8 mouse cellular contexts compared by ENCODE assay signal in the genomic region with DNA sequence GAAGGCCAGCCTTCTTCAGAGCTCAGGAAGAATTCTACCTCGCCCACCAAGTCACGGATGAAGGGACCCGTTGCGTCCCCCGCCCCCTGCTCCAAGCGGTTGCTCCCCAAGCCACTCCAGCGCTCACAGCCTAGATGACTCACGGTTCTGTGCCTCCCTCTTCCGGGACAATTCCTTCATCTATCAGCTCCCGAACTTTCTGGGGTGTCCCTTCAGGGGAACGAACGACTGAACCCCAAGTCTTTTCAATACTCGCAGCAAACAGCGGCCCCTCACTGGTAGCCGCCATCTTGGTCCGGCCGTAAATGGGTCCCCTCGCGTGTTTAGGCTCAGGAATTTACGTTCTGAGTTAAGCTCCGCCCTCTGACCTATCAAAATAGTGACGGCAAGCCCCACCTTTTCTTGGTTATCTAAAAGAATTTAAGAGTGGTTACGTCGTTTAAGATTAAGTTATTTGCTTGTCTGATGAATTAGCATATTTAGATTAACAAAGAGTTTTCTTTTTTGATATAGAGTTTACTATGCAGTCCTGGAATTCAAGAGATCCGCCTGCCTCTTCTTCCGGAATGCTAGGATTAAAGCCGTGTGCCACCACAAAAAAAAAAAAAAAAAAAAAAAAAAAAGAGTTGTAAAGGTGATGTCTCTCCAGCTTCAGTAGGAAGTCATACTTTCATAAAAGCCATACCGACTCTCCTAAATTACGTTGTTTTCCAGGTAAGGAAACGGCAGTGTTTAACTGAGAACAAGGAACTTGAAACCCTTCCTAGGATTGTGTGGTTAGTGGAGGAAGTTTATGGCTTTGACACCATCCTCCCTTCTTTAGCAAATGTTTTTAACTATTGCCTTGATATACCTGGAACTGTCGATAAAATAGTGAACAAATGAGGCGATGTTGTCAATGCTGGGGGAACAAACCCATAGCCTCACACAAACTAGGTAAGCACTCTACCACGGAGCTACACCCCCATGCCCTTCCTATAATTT. TPM values are rescaled to one million over a fixed set of nuclear protein-coding genes. Genes with fewer than 3 reads are reported as not detected.
A peak's percentile ranks its signal among the peaks of the same experiment; 100 is the strongest.
DNase-seq lines count a peak whose midpoint lies in the region; ATAC-seq and TF ChIP-seq lines count a peak whose summit lies in the region.

Gene Zc3hc1, minus strand, starts transcription at position 315 of the 984 bp plus-strand sequence.

- in situ Hi-C loops in Patski (cut with MboI; ENCODE audit: low pct_unique_long_range_greater_than_20kb) = no loop called here

- peak within 1 kb of the TSS; percentile 81 for H3K9ac ChIP-seq in hindbrain, embryonic 13.5 days

- H3K27ac ChIP-seq in hindbrain, embryonic 13.5 days = peak within 1 kb of the TSS; percentile 80

- peak within 1 kb of the TSS; percentile 76 for H3K4me3 ChIP-seq in hindbrain, embryonic 13.5 days

- peaks cover 7% of the 10 kb centered on the region for H3K4me1 ChIP-seq in hindbrain, embryonic 13.5 days (replicated peaks)

- no peak for DNase-seq in Patski (ENCODE audit: low read depth, low spot score)
- DNase-seq in cerebellum, postnatal 10 days = peak; percentile 83 to 85
- DNase-seq in frontal cortex, postnatal 14 days (ENCODE audit: low spot score in 2 of 2) = peak; percentile 49 to 63
- peak; percentile 55 to 73 for DNase-seq in layer of hippocampus, postnatal 25 days (ENCODE audit: extremely low spot score in 1 of 2, low spot score in 1 of 2)
- DNase-seq in lung, postnatal 25 days (ENCODE audit: low spot score) = peak; percentile 84
- DNase-seq in retina, embryonic 14.5 days (ENCODE audit: low spot score) = peak; percentile 83
- DNase-seq in thymus, postnatal 4 days = peak; percentile 84

- H3K4me2 ChIP-seq in hindbrain, embryonic 13.5 days = peak within 1 kb of the TSS; percentile 50

- TF ChIP-seq CTCF in Patski (IDR thresholded peaks at IDR 0.05) = no peak

- POLR2A ChIA-PET in Patski (lab: Charles Lee) = interaction anchor here (0.5 to 1.0 kb wide), 7 partner anchors 10 to 648 kb away, joined by 3 to 15 read pairs (median 3); no protein-coding TSS in a partner anchor

- H3K27me3 ChIP-seq in Patski = no peaks in the 10 kb centered on the region
- no peaks in the 10 kb centered on the region for H3K27me3 ChIP-seq in hindbrain, embryonic 13.5 days

- WGBS in hindbrain, embryonic 13.5 days = 18% methylated on average over 33 of the region's 33 CpGs

- CTCF ChIA-PET in Patski (lab: Charles Lee) = interaction anchor here (1.1 kb wide), 1 partner anchor 10 kb away, joined by 5 read pairs; no protein-coding TSS in a partner anchor

- ATAC-seq in Patski = peak; percentile 54
- ATAC-seq in hindbrain, embryonic 13.5 days (ENCODE audit: low FRiP score) = peak; percentile 87

- H3K9me3 ChIP-seq in hindbrain, embryonic 13.5 days = no peaks in the 10 kb centered on the region

- peaks cover 15% of the 10 kb centered on the region for H3K36me3 ChIP-seq in hindbrain, embryonic 13.5 days

RNA-seq across cellular contexts. Expression of gene Zc3hc1, which starts in this region (rescaled TPM):
- 41.7 TPM for polyA plus RNA-seq in Patski (2021)
- 64.9 and 71.4 TPM in 2 replicates for polyA plus RNA-seq in hindbrain, embryonic 13.5 days (2015; fragmentation: Nextera tagmentation; extraction: Ambion mirVana)
- 10 to 100 TPM; 25.2 to 27.2 TPM for total RNA-seq in layer of hippocampus, postnatal 25 days (2021)
